Mouse (Mus musculus): ENCODE measurements around the gene Pcca.

- no peak for TF ChIP-seq CTCF (IDR thresholded peaks at IDR 0.05; ENCODE audit: borderline replicate concordance, control insufficient read depth, extremely low read depth, insufficient read depth, low read length, poor library complexity)
- TF ChIP-seq POLR2A (IDR thresholded peaks at IDR 0.05; ENCODE audit: control insufficient read depth, extremely low read depth, insufficient read depth, low read length, poor library complexity) = no peak
Observed at GRCm38 (mm10) chr14:122882795-122883409, 348.8 kb downstream of the Pcca start.

Measured in thymus, adult 2 months (tissue).